Mouse (Mus musculus) thymus, postnatal 4 days (tissue): ENCODE measurements around the gene 1700025G04Rik.
"Not testable (repeated sequence)": the region's sequence is repeated elsewhere in the genome, so short reads cannot be mapped to it uniquely, and the experiment has no call there.

Experiments used
- DNase-seq: peaks from one replicate; pipeline ENCODE4 v3.0.0; 2021

The 1700025G04Rik gene

DNA sequence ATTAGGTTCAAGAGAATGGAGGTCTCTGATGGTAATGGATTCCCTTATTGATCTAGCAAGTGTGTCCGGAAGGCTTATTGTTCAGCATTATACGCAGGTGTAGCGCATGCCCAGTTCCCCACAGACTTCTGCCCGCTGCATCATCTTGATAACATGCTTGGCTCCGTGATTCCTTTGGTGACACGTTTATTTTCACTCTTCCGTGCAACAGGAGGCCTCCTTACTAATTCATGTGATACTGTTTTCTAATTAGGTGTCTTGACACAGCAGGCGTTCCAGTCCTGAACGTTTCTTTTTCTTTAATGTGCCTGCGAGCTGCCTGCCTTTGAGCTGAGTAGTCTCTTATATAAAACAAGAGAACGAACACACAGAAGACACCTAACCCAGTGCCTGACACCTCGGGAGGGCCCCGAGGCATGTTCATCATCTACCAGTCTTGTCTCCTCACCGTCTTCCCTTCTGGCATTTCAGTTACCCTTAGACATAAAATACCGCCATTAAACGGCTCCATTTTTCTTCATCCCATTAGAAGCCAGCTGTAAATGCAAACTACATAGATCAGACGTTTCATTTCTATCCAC is 244.6 kb downstream of the 1700025G04Rik start:
- no peak for DNase-seq

DNA sequence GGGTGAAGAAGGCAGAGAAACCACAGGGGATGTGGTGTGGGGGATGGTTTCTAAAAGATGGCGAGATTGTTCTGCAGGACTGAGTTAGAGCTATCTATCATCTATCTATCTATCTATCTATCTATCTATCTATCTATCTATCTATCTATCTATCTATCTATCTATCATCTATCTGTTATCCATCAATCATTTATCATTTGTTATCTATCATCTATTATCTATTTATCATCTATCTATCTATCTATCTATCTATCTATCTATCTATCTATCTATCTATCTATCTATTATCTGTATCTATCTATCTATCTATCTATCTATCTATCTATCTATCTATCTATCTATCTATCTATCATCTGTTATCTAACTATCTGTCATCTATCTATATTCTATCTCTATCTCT is 249.6 kb downstream of the 1700025G04Rik start:
- not testable (repeated sequence) for DNase-seq

DNA sequence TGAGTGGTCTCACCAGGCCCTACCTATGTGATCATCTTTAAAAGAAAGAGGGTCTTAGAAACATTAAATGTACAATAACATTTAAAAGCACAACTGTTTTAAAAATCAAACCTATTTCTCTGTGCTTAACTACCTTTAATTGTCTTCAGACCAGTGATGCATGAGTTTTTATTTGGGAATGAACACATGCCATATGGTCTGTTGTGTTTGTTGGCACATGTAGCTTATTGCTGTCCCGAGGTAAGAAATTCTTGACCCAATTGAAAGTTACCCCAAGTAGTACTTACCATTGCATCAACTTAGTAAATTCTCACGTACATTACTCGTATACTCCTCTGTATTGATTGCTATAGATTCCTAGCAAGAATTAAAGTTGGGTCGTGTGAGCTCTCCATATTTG is 254.7 kb downstream of the 1700025G04Rik start:
- no peak for DNase-seq

DNA sequence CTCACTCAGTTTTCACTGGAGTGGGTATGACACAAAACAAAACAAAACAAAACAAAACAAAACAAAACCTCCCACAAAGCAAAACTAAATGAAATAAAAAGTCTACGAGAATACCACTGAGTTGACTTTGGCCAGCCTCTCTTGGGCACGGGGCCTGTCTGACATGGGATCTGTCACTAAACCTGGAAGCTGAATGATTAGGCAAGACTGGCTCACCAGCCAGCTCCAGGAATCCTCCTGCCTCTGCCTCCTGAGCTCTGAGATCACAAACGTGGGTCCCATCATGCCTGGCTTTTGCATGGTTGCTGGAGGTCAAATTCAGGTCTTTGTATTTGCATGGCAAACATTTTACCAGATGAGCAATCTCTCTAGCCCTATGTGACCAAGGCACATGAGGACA is 258.1 kb downstream of the 1700025G04Rik start:
- no peak for DNase-seq

DNA sequence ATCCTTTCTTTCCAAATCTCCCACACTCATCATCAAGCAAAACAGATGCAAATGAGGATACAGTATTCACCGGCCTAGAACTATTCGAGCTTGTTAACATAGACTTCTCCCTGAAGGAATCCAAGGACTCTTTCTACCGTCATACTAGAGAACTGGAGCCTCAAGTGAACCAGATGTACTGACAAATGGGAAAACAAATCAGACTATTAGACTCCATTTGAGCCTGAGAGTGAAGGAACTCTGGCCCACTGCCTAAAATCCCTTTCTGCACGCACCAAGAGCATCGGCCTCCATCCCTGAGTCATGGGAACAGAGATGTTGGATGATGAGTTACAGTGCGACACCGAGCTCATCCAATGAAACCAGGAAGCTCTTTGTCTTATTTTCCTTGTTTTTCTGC is 264.9 kb downstream of the 1700025G04Rik start:
- DNase-seq = no peak

DNA sequence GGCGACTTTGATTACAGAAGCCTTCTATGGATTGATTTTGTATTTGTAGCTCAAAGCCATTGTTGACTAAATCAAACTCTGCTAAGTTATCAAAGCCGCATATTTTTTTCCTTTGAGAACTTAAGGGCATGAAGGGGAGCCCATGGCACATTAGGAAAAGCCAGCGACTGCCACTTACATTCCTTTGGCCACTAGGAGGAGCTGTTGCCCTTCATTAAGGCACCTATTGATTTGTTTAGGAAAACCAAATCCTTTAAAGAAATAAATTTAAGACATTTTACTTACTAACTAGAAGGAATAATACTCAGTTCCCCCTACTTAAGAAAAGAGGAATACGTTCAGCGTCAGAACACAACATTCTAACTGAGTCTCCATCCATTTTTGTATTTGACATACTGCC is 269.5 kb downstream of the 1700025G04Rik start:
- peak; percentile 71 for DNase-seq

DNA sequence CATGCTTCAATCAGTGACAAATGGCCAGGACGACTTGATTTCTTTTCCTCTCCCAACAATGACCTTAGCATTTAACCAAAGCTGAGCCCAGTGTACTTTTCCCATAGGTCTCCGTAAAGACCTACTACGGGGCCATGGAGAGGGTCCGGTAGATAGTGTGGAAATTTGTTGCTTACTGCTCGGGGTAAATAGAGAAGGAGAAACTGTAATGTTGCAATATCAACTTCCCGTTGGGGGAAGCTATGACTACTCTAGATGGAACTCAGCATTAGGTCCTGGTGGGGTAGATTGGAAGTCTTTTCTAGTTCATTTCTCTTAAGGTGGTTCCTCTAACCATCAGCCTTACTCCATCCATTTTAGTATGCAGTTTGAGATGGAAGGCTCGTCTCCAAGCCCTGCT is 270.7 kb downstream of the 1700025G04Rik start:
- no peak for DNase-seq

DNA sequence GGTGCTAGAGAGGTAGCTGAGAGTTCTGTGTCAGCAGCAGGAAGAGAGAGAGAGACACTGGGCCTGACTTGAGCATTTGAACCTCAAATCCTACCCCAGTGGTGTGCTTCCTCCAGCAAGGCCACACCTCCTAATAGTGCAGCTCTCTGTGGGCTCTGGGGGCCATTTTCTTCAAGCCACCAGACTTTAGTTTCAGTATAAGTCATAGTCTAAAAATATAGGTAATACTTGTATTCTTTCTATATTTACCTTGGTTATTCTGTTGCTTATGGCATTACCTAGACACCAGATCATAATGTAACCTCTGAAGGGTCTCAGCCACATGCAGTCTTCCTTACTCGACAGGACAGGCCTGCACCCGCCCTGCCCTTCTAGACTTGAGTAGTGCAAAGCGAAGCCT is 273.9 kb downstream of the 1700025G04Rik start:
- DNase-seq = no peak

DNA sequence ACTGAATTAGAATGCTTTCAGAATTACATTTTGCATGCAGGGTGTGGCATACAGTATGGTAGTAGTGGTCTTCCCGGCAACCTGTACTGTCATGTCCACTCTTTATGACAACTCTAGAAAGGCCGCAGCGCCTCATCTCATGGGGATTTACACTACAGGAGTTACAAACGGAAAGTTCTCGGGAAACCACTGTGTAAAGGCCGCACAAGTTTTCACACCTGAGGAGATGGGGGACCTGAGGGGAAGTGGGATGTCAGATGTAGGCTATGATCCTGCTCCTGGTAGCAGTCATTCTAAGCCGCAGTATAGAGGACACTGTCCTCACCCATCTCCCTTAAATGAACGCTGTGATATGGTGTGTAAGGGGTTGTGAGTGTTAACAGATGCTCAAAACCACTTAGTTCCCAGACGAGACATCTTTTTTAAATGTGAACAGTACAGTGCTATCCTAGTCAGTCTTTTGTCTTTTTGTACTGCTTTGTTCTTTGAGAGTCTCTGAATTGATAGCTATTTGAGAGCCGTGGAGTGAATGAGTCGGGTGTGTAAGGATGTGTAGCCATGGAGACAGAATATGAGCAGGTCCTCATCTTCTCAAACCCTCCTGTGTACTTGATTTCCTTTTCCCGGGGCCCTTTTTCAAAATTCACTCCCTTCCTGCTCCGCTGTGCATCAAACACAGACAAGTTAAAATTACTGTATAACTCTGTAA is 277.8 kb downstream of the 1700025G04Rik start:
- no peak for DNase-seq

DNA sequence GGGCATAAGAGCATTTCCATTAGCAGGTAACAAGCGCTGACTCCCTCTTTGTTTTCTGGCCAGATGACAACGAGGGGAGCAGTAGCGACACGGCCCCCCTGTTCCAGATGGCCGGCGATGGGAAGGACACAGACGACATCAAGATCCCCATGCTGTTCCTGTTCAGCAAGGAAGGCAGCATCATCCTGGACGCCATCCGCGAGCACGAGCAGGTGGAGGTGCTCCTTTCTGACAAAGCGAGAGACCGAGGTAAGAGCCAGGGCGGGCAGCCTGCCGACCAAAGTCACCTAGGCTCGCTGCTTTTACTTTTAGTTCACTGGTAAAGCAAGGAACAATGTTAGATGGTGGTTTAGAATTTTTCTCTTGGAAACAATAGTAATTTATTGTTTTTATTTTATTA is 278.5 kb downstream of the 1700025G04Rik start:
- DNase-seq = no peak

DNA sequence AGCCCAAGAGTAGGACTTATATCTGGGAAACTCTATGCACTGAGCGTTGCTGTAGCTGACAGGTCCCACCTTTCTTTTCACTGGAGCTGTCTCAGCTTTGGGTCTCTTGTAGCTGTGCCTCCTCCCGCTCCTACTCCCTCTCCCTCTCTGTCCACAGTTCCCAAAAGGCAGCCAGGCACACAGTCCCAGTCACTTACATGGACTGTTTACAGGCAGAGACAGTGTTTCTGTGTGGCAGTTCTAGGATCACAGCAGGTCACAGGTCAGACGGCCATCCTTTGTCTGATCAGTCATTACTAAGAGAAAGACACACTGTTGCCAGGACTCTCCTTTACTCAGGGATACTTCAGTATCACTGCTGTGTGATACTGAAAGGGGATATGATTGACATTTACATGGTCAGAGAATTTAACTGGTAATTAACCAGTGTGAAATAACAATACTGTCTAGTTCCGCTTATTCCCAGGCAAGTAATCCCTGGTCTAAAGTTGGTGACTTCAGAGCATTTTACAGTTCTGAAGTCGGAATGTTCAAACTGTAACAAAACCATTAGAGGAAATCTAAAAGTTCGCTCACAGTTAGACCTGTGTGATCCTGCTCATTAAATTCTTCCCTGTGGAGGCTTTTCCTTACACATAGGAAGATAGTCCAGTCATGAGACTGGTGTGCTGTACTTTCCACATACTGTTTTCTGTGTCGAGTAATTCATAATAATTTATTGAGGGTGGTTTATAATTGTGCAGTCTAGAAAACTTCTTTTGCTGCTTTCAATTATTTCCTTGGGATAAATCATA is 279.1 kb downstream of the 1700025G04Rik start:
- no peak for DNase-seq

DNA sequence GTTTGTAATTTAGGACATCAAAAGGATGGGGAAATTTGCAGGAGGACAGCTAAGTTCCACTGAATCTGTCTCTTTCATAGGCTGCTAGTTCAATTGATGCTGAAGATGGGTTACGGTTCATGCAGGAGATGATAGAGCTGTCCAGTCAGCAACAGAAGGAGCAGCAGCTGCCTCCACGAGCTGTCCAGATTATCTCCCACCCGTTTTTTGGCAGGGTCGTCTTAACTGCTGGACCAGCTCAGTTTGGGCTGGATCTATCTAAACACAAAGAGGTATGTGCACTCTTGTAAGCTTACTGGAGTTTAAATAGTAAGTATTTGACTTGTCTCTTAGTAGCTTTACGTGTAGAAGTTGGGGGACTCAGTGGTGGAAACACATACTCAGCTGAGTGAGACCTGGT is 282.6 kb downstream of the 1700025G04Rik start:
- no peak for DNase-seq

DNA sequence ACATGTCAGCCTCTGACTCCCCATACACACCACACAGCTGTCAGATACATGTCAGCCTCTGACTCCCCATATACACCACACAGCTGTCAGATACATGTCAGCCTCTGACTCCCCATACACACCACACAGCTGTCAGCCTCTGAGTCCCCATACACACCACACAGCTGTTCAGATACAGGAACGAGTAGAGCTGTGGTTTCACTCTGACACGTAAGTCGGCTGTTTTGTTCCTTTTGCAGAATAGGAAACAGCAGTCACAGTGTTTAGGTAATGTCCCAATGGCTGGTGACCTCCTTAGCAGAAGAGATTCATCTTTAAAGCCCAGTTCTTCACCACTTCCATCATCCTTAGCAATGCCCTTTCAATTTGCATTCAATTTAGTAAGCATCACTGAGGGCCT is 287.1 kb downstream of the 1700025G04Rik start:
- DNase-seq = not testable (repeated sequence)
